Mouse (Mus musculus) monocyte, adult 2 months (primary cell): Measurements from ENCODE around the gene Pkm.

Source experiments
- DNase-seq, 2 experiments: peaks; one replicate each; pipeline ENCODE4 v3.0.0; 2022; ENCODE audit warnings: low spot score in 2 of 2, low read depth in 1 of 2

Pkm gene

DNA sequence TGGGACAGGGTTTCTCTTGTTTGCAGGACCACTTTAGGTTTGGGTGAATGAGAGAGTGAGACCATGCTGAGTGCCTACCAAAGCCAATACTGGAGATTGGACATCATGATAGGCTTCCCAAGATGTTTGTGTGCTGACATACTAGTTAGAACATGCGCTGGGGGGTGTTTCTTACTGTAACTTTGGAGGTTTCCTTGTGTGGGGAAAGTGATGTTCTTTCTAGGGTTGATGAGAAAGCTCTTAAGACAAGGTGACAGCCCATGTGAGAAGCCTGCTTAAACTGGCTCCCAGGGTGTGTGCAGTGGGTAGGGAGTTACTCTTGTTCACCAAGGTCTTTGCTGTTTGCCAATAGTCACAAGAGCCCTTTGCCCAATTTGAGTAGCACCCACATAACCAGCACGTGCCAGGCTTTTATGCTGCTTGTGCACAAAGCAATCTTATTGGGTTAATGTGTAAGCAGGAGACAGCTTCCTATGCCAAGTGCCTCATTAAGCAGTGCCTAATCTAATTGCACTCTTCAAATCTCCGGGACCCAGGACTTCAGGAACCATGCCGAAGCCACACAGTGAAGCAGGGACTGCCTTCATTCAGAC is 8.6 kb downstream of the Pkm start:
- DNase-seq, result no peak

DNA sequence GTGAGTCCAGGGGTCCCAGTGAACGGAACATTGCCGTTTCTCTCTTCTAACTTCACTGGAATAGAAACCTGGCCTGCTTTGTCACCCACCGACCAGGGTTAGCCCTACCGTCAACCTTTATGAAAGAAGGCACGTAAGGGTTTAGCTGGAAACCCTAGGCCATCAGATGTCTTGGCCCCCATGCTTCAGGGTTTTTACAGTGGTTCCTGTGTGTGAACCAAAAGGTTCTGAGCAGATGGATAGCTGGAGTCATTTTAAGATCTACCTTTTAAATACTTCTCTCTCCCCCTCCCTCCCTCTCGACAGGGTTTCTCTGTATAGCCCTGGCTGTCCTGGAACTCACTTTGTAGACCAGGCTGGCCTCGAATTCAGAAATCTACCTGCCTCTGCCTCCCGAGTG is 9.8 kb downstream of the Pkm start:
- DNase-seq, result no peak

GRCm38 (mm10) chr9:59666813-59667212 is 10.6 kb downstream of the Pkm start:
- no peak for DNase-seq

GRCm38 (mm10) chr9:59667250-59667649 is 11.1 kb downstream of the Pkm start:
- DNase-seq, result no peak

GRCm38 (mm10) chr9:59667904-59668303 is 11.7 kb downstream of the Pkm start:
- no peak for DNase-seq

DNA sequence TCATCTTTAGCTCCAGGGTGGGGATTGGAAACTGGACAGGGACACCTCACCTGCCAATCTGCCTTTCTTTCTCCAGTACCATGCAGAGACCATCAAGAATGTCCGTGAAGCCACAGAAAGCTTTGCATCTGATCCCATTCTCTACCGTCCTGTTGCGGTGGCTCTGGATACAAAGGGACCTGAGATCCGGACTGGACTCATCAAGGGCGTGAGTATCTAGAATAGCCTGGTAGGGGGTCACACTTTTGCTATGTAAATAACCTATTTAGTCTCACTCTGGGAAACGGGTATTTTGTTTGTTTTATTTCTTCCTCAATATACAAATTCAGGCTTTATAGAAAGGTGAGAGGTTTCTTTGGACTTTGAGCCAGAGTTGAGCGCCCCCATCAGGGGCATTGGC is 12.3 kb downstream of the Pkm start:
- no peak for DNase-seq

- no peak for DNase-seq
Observed at GRCm38 (mm10) chr9:59669172-59669571, 13.0 kb downstream of the Pkm start.

DNA sequence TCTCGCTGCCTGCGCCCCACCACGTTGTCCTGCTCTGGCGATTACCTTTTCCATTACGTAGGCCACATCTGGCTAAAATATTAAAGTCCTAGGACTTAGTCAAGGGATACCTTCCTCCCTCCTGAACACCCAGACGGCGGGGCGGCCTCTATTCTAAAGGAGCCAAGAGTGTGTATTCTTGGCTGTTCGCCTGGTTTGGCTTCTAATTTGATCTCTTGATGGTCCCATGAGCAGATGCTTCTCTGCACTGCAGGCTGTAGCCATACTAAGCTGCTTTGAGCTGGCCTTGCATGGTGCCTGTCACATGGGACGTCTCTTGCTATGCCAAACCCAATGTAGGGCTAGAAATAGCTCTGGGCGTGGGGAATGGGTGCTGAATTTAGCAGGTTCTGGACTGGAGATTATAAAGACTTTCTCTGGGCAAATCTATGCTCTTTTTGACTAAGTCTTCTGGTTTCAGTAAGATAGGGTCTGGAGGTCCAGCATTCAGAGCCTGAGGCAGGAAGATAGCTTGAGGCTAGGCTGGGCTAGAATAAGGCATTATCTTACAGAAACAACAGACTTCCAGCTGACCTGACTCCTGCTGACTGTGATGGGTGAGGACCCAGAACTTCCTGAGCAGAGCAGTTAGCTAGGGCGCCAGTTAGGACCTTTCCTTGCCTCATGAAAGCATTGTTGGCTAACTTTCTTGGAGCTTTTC is 16.2 kb downstream of the Pkm start:
- no peak for DNase-seq

- no peak for DNase-seq
Observed at GRCm38 (mm10) chr9:59673427-59673826, 17.3 kb downstream of the Pkm start.

DNA sequence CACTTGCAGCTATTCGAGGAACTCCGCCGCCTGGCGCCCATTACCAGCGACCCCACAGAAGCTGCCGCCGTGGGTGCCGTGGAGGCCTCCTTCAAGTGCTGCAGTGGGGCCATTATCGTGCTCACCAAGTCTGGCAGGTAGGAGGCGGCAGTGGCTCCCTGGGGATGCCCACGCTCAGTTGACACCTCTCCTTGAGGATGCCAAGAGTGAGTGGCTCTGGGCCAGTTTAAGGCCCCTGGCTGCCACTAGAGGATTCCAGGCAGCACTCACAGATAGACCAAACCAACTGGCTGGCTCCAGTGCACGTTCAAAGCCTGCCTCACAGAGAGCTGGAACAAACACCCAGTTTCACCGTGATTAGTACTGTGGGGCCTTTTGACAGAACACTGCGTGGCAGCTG is 19.4 kb downstream of the Pkm start:
- DNase-seq, result no peak

GRCm38 (mm10) chr9:59678313-59678712 is 22.1 kb downstream of the Pkm start:
- DNase-seq, result no peak

- no peak for DNase-seq
Observed at GRCm38 (mm10) chr9:59679678-59680533, 23.7 kb downstream of the Pkm start, which contains the start of gene Gramd2. Gene Gramd2, plus strand, starts transcription at chr9:59680144.

- DNase-seq, result no peak
Observed at GRCm38 (mm10) chr9:59680534-59680875, 24.3 kb downstream of the Pkm start.

- no peak for DNase-seq
Observed at GRCm38 (mm10) chr9:59684020-59684419, 27.9 kb downstream of the Pkm start.

- DNase-seq, result no peak
Observed at GRCm38 (mm10) chr9:59687416-59688046, 31.4 kb downstream of the Pkm start.

DNA sequence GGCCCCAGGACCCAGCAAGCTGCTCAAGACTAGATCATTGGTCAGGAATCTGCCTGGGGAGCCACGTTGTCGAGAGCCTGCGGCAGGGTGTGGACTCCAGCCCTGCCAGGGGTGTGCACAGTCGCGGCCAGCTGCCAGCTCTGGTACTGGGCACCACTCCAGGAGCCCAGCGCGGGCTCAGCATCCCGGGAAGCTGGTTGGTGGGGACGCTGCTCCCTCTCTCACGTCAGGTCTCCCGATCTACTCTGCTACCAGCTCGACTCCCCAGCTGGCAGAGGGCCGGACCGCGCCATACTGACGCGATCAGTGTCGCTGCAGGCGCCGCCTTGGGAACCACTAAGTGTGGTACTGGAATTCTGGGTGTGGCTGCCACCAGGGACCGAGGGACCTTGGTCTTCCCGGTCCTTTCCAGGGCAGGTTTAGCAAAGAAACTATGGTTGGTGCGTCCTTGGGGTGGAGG is 35.5 kb downstream of the Pkm start:
- no peak for DNase-seq

- DNase-seq, result no peak
Observed at GRCm38 (mm10) chr9:59692145-59692544, 36.0 kb downstream of the Pkm start.

DNA sequence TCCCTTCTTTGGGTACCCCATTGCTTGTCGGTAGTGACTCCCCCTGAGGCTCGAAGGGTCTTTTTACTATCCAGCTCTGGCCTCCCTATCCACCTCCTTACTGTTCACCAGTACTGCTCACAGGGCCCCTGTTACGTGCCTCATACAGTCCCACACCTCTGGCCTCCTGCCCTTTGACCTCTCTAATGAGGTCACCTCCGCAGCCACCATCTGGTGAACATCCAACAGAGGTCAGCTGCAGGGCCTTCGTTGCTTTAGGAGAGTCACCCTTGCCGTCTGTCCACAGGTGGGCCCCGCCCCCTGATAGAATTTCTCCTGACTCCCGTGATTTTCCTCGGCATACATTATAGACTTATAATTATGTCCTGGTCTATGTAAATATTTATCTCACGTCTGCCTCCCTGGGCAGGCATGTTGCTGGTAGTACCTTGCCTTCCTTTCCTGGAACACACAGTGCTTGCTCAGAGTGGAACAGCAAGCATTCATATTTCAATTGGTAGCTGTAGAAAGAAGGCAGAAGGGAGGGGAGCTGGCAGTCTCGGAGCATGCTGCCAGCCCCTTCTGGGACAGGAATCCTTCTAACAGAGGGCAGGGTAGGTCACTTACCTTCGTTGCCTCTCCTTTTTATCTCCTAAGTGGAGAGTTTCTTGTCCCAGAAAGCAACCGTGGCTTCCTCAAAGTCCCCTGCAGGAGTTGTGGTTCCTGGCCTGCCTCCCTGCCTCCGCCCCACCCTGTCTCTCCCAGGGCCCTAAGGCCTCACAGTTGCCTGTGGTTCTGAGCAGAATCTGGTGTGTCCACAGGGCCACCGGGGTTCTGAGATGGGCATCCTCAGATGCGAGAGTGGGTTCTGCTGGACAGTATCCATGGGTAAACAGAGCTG is 38.6 kb downstream of the Pkm start:
- DNase-seq, result no peak

GRCm38 (mm10) chr9:59695451-59695813 is 39.3 kb downstream of the Pkm start:
- DNase-seq, result no peak

DNA sequence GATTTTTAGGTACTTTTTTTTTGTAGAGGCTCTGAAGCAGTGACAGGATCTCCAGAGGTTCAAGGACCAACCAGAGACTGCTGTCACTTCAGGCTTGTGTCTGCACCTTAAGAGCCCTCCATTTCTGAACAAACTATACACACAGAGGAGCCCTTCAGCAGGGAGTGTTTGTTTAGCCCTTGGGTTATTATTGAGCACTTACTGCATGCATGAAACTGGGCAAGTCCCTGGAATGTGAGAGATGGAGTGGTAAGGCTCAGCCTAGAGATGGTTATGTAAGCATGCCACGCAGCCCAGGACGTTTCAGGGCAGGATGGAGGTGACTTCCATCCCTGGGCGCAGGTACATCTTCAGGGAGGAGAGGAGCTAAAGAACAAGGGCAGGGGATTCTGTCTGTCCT is 40.2 kb downstream of the Pkm start:
- DNase-seq, result no peak

- no peak for DNase-seq
Observed at GRCm38 (mm10) chr9:59701094-59701493, 44.9 kb downstream of the Pkm start.
